Mouse (Mus musculus) ES-E14 (cell line): ENCODE data around the gene Srpk2. TPM values are rescaled to one million over a fixed set of nuclear protein-coding genes. Genes with fewer than 3 reads are reported as not detected.
A peak's percentile ranks its signal among the peaks of the same experiment; 100 is the strongest.

ENCODE experiments used
- DNase-seq: peaks from one replicate; pipeline ENCODE4 v3.0.0-alpha.2; 2013; ENCODE audit warnings: low read depth, low spot score
- H3K27ac ChIP-seq: 2 replicates; pipeline ENCODE4 v1.5.1; 2012; ENCODE audit warnings: low read depth, mild to moderate bottlenecking, low read length, moderate library complexity, mixed read lengths; ENCODE audit not compliant: poor library complexity, insufficient read depth, severe bottlenecking
- H3K36me3 ChIP-seq: 2 replicates; pipeline ENCODE4 v1.6.1; 2012; ENCODE audit warnings: mild to moderate bottlenecking, low read length, moderate library complexity, mixed read lengths; ENCODE audit not compliant: control insufficient read depth, poor library complexity, insufficient read depth, severe bottlenecking
- H3K4me1 ChIP-seq, 2 experiments: fragments of 150-350 bp in 1 of 2; sonication (generic) in 1 of 2; 2 replicates each; pipeline ENCODE4 v1.6.1; 2012; ENCODE audit warnings: low read length in 2 of 2, mild to moderate bottlenecking in 1 of 2, mixed read lengths in 1 of 2; ENCODE audit not compliant: control insufficient read depth in 2 of 2, insufficient read depth in 2 of 2, poor library complexity in 1 of 2
- H3K4me3 ChIP-seq, 2 experiments: fragments of 150-350 bp in 1 of 2; sonication (generic) in 1 of 2; 2 replicates each; pipeline ENCODE4 v1.5.1; 2012; ENCODE audit warnings: low read length in 2 of 2, low read depth in 1 of 2, mild to moderate bottlenecking in 1 of 2, mixed read lengths in 1 of 2; ENCODE audit not compliant: insufficient read depth in 1 of 2, poor library complexity in 1 of 2, severe bottlenecking in 1 of 2
- H3K9ac ChIP-seq: 2 replicates; pipeline ENCODE4 v1.6.1; 2012; ENCODE audit warnings: low read depth, mild to moderate bottlenecking, low read length, mixed read lengths; ENCODE audit not compliant: poor library complexity, insufficient read depth, severe bottlenecking
- H3K9me3 ChIP-seq: fragments of 150-350 bp; sonication (generic); 2 replicates; pipeline ENCODE4 v1.6.1; 2012; ENCODE audit warnings: low read depth, mild to moderate bottlenecking, low read length; ENCODE audit not compliant: control insufficient read depth, insufficient read depth
- CHD2 ChIP-seq: IDR thresholded peaks from 2 replicates; pipeline ENCODE4 v1.6.1; 2014; ENCODE audit warnings: mild to moderate bottlenecking, low read depth, low read length, inconsistent platforms
- HCFC1 ChIP-seq: IDR thresholded peaks from 2 replicates; pipeline ENCODE4 v1.6.1; 2012; ENCODE audit warnings: low read length, inconsistent platforms, borderline replicate concordance; ENCODE audit not compliant: insufficient read depth
- MAFK ChIP-seq: IDR thresholded peaks from 2 replicates; pipeline ENCODE4 v1.6.1; 2014; ENCODE audit warnings: mild to moderate bottlenecking, low read depth, low read length, inconsistent platforms; ENCODE audit not compliant: insufficient read depth
- ZC3H11A ChIP-seq: IDR thresholded peaks from 2 replicates; pipeline ENCODE4 v1.6.1; 2012; ENCODE audit warnings: low read depth, mild to moderate bottlenecking, inconsistent platforms, low read length, borderline replicate concordance
- ZNF384 ChIP-seq: IDR thresholded peaks from 2 replicates; pipeline ENCODE4 v1.6.1; 2012; ENCODE audit warnings: low read depth, low read length, inconsistent platforms
- in situ Hi-C, 2 experiments: fragments of 600-800 bp; cut with MboI; formaldehyde crosslinking; loops; one replicate each; pipeline ENCODE4 v1.15.1; 2025; ENCODE audit warnings: low sequenced_read_pairs in 2 of 2, inconsistent platforms in 1 of 2; ENCODE audit not compliant: unreplicated experiment in 2 of 2
- total RNA-seq: library from RNA; depleted of rRNA; stranded (reverse); fragments of 300-350 nt; gene quantifications from 2 replicates; pipeline ENCODE4 v1.2.3, GENCODE M21; 2012

Srpk2 gene
- total RNA-seq, 1 experiment = 23.3 TPM

DNA sequence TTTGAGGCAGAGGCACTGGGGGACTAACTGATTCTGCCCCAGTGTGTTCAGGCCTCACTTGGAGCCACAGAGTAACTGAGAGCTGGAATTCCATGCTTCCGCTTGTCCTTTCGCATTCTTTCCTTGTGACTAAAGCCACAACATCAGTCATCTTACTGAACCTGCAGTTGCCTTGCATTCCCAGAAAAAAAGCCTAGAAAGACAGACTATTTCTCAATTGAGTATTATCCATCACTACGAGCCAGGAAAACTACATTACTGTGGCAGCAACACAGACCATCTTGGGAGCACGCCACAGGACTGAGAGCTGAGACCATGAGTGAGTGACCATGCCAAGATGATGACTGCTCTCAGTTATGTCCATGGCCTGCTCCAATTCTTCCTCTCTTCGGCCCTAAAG, 57.2 kb downstream of the Srpk2 start:
- H3K9ac ChIP-seq = no peak overlapping the region
- no peak overlapping the region for H3K27ac ChIP-seq
- TF ChIP-seq ZC3H11A = no peak
- TF ChIP-seq MAFK = no peak
- TF ChIP-seq ZNF384 = no peak
- TF ChIP-seq CHD2 = no peak
- TF ChIP-seq HCFC1 = no peak
- no peaks in the 10 kb centered on the region for H3K36me3 ChIP-seq
- no peak overlapping the region for H3K4me3 ChIP-seq
- in situ Hi-C loops = no loop called here
- DNase-seq = no peak
- peaks cover 2 to 4% of the 10 kb centered on the region in 2 experiments; a peak in 1 of 4 replicates for H3K4me1 ChIP-seq
- H3K9me3 ChIP-seq = no peaks in the 10 kb centered on the region

DNA sequence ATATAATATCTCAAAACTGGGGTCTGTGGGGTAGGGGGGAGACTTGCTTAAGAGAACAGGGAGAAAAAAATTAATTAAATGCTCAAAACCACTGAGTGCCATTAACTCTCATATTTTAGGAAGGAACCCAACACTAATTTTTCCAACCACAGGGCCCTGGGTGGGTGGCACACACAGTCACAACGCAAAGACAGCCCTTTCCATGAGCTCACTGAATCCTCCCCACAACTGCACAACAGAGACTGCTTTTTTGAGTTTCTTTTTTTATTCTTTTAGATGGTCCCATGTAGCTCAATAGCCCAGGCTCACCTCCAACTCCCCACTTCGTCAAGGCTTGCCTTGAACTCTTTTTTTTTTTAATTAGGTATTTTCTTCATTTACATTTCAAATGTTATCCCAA, 58.2 kb downstream of the Srpk2 start:
- in situ Hi-C loops = no loop called here
- no peaks in the 10 kb centered on the region for H3K36me3 ChIP-seq
- no peak for DNase-seq
- no peak overlapping the region for H3K9ac ChIP-seq
- H3K9me3 ChIP-seq = no peaks in the 10 kb centered on the region
- H3K4me3 ChIP-seq = no peak overlapping the region
- no peak for TF ChIP-seq ZNF384
- H3K27ac ChIP-seq = no peak overlapping the region
- H3K4me1 ChIP-seq = peaks cover 2 to 4% of the 10 kb centered on the region in 2 experiments; a peak in 1 of 4 replicates

DNA sequence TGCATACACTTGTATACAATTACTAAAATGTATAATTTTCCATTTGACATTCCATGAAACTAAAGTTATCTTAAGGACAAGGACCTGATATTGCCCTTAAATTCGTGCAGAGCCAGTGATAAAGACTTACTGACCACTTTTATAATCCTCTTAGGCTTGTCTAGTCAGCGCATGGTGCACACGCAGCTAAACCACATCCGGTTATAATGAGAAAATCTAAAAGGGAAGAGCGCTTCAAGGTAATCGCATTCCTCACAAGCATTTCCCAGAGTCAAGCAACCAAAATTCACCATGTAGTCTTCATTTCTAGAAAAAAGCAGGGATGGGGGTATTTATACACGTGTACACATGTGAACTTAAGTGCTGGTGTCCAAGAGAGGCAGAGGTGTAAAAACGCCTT, 63.8 kb downstream of the Srpk2 start:
- TF ChIP-seq ZNF384 (no peak), HCFC1 (no peak), MAFK (no peak), ZC3H11A (no peak), CHD2 (no peak)
- Histone ChIP-seq H3K9ac (no peak overlapping the region), H3K27ac (no peak overlapping the region), H3K4me3 (no peak overlapping the region), H3K9me3 (no peaks in the 10 kb centered on the region), H3K36me3 (no peaks in the 10 kb centered on the region), H3K4me1 (peaks cover 2% of the 10 kb centered on the region in 2 experiments; a peak in 1 of 4 replicates)
- no peak for DNase-seq
- in situ Hi-C loops = no loop called here

- no peak for TF ChIP-seq CHD2
- TF ChIP-seq ZNF384 = no peak
- TF ChIP-seq ZC3H11A = no peak
- no peak for TF ChIP-seq MAFK
- no peak for TF ChIP-seq HCFC1
- in situ Hi-C loops = no loop called here
Measured at GRCm38 (mm10) chr5:23618656-23619055, 65.8 kb downstream of the Srpk2 start.

GRCm38 (mm10) chr5:23617104-23617415, 67.4 kb downstream of the Srpk2 start:
- in situ Hi-C loops = no loop called here

More at GRCm38 (mm10) chr5:23618656-23619055, 65.8 kb downstream of the Srpk2 start:
- no peaks in the 10 kb centered on the region for H3K36me3 ChIP-seq
- no peak overlapping the region for H3K9ac ChIP-seq
- H3K9me3 ChIP-seq = no peaks in the 10 kb centered on the region
- no peaks in the 10 kb centered on the region for H3K4me1 ChIP-seq
- peak; percentile 13 for DNase-seq
- no peak overlapping the region for H3K27ac ChIP-seq
- H3K4me3 ChIP-seq = no peak overlapping the region

More at GRCm38 (mm10) chr5:23617104-23617415, 67.4 kb downstream of the Srpk2 start:
- Histone ChIP-seq H3K36me3 (no peaks in the 10 kb centered on the region), H3K9me3 (no peaks in the 10 kb centered on the region), H3K4me3 (no peak overlapping the region), H3K27ac (no peak overlapping the region), H3K9ac (no peak overlapping the region), H3K4me1 (no peaks in the 10 kb centered on the region)
- TF ChIP-seq ZC3H11A = no peak
- DNase-seq = no peak
